Mouse (Mus musculus): ENCODE measurements around the gene Nlrp9c. TPM values are rescaled to one million over a fixed set of nuclear protein-coding genes. Genes with fewer than 3 reads are reported as not detected.

Nlrp9c gene
- not detected in 2 replicates for polyA plus RNA-seq (2012; rRNA removed; ENCODE audit: low replicate concordance)

DNA sequence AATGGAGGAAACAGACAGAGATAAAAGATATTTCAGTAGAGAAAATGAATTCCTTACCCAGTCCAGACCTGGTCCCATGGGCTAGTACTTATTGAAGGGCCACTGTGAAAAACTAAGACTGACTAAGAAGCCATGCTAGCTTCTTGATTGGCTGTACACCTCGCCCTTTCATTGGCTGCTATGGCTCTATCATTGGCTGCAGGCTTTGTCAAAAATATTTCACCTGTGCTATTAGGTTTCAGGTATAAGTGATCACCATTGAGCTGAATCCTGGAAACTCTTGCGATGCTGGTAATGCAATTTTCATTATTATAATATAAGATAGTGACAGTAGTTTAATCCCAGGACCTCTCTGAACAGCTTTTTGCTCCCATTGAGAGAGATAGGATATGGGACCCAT lies at the start of gene Nlrp9c:
Nlrp9c (minus strand) TSS at position 101 of the 400 bp plus-strand sequence.

DNA sequence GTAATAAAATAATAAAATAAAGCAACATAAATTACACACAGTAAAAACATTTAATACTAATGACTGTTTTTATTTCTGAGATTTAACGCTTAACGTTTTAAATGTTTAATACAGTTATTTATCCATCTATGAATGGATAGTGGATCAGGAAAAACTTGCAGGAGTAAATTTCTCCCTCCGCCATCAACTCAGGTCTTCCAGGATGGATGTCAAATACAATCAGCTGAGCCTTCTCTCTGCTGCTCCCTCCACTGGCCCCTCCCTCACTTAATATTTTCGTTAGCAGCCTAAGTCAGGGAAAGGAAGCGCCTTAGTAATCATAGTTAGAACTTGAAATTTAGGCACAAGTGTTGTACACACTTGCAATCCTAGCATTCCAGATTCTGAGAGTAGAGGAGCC lies 31.3 kb upstream of the Nlrp9c start, which contains the start of gene Nlrp4a:
Nlrp4a (plus strand) TSS at position 301 of the 400 bp plus-strand sequence.

GRCm38 (mm10) chr7:26306926-26307325 lies 96.6 kb downstream of the Nlrp9c start, which contains the start of gene Cyp2a4:
Cyp2a4 (plus strand) TSS chr7:26307169.

Other genes starting within 250 kb of the Nlrp9c start
- gene Cyp2b9, start 230.3 kb downstream of the Nlrp9c start, polyA plus RNA-seq (2012; rRNA removed; ENCODE audit: low replicate concordance): 0.11 TPM in 1 of 2 replicates, not detected in the other
- not detected in 2 replicates for gene Vmn1r184, start 143.4 kb downstream of the Nlrp9c start, polyA plus RNA-seq (2012; rRNA removed; ENCODE audit: low replicate concordance)
- gene Cyp2a4, start 96.5 kb downstream of the Nlrp9c start, polyA plus RNA-seq (2012; rRNA removed; ENCODE audit: low replicate concordance): not detected in 2 replicates
- not detected in 2 replicates for gene Nlrp4a, start 31.4 kb upstream of the Nlrp9c start, polyA plus RNA-seq (2012; rRNA removed; ENCODE audit: low replicate concordance)
- not detected in 2 replicates for gene Nlrp9a, start 131.3 kb upstream of the Nlrp9c start, polyA plus RNA-seq (2012; rRNA removed; ENCODE audit: low replicate concordance)
- gene Vmn1r185, start 214.8 kb upstream of the Nlrp9c start, polyA plus RNA-seq (2012; rRNA removed; ENCODE audit: low replicate concordance): not detected in 2 replicates

Data from mammary gland, adult 2 months (tissue).